Mouse (Mus musculus) forebrain, embryonic 14.5 days (tissue): ENCODE results near the gene Pdx1. TPM values are rescaled to one million over a fixed set of nuclear protein-coding genes. Genes with fewer than 3 reads are reported as not detected.

Experiments
- ATAC-seq: fragments of 200-750 bp; cut with Nextera tagmentation; 2 replicates; pipeline ENCODE4 v1.8.0; 2017; ENCODE audit warnings: mild to moderate bottlenecking, moderate library complexity
- DNase-seq: peaks from one replicate; pipeline ENCODE4 v3.0.0-alpha.2; 2015; ENCODE audit warnings: low spot score
- H3K27ac ChIP-seq: fragments of 300-500 bp; sonication (generic); 2 replicates; pipeline ENCODE4 v1.5.1; 2014; ENCODE audit warnings: low read depth, mild to moderate bottlenecking, control low read depth, low read length, moderate library complexity
- H3K27me3 ChIP-seq: fragments of 300-500 bp; sonication (generic); replicated peaks from 2 replicates; pipeline ENCODE4 v1.6.1; 2014; ENCODE audit warnings: low read length, control low read depth, mixed read lengths; ENCODE audit not compliant: control insufficient read depth, insufficient read depth
- H3K36me3 ChIP-seq: fragments of 300-500 bp; sonication (generic); 2 replicates; pipeline ENCODE4 v1.6.1; 2014; ENCODE audit warnings: low read length, control low read depth; ENCODE audit not compliant: control insufficient read depth, insufficient read depth
- H3K4me1 ChIP-seq: fragments of 300-500 bp; sonication (generic); 2 replicates; pipeline ENCODE4 v1.6.1; 2014; ENCODE audit warnings: antibody characterized with exemption, low read length, control low read depth; ENCODE audit not compliant: control insufficient read depth, insufficient read depth
- H3K4me2 ChIP-seq: fragments of 300-500 bp; sonication (generic); 2 replicates; pipeline ENCODE4 v1.6.1; 2014; ENCODE audit warnings: mild to moderate bottlenecking, control low read depth, low read length
- H3K4me3 ChIP-seq: fragments of 300-500 bp; sonication (generic); 2 replicates; pipeline ENCODE4 v1.5.1; 2014; ENCODE audit warnings: low read depth, low read length, control low read depth
- H3K9ac ChIP-seq: fragments of 300-500 bp; sonication (generic); 2 replicates; pipeline ENCODE4 v1.6.1; 2014; ENCODE audit warnings: mild to moderate bottlenecking, low read length, control low read depth, moderate library complexity
- H3K9me3 ChIP-seq: fragments of 300-500 bp; sonication (generic); replicated peaks from 2 replicates; pipeline ENCODE4 v1.6.1; 2016; ENCODE audit warnings: low read length, control low read depth, mixed read lengths; ENCODE audit not compliant: control insufficient read depth
- WGBS: fragments of 180-500 bp; shearing (Covaris S2); extraction: QIAGEN DNeasy Blood & Tissue Kit; methylation state at CpG from one replicate; pipeline ENCODE4 v1.1.7; 2014; 5-methylcytosine and 5-hydroxymethylcytosine counted together
- polyA plus RNA-seq: library from polyadenylated mRNA; unstranded; fragments of >200 nt; fragmentation: Nextera tagmentation; extraction: Ambion mirVana; gene quantifications from 2 replicates; pipeline ENCODE4 v1.2.1, GENCODE M21; 2014

Pdx1 gene
- polyA plus RNA-seq, 1 experiment from 2014 or later, result not detected

DNA sequence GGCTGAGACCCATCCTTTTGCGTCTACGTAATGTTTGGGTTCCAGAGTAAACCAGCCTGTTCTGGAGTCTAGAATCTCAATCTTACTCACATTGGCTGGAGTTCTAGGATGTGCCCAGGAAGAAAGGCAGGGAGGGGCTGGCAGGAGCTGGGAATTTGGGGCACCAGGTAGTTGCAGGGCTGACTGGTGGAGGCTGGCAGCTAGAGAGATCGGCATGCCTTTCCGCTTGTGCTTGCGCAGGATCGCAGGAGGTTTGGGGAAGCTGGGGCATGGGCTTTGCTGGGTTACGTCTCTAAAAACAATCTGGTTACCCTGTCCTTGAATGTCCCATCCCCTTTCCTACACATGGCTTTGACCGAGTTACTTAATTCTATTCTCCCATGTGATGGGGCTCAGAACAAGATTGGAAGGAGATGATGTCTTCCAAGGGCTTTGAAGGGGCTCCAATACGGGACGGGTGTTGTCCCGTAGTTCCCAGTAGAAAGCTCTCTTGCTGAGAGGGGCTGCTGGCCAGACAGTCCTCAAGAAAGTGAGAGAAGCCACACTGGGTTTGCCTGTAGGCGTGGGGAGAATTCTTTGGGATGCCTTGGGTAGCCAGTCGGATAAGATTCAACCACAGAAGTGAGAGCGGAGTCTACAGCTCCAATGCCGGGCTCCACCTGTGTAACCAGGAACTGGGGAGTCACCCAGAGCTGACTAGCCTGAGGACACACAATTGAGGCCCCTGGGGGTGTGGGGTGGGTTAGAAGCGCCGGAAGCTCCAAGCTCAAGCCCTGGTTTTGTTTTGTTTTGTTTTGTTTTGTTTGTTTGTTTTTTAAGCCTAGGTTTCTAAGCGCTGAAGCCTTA is 7.2 kb downstream of the Pdx1 start:
- no peak overlapping the region for H3K4me3 ChIP-seq
- ATAC-seq (no peak), DNase-seq (no peak)
- peaks cover 88% of the 10 kb centered on the region for H3K27me3 ChIP-seq
- WGBS, result 1% methylated on average over 18 of the region's 18 CpGs
- no peaks in the 10 kb centered on the region for H3K4me1 ChIP-seq
- no peak overlapping the region for H3K9ac ChIP-seq
- no peak overlapping the region for H3K27ac ChIP-seq
- no peaks in the 10 kb centered on the region for H3K36me3 ChIP-seq
- no peak overlapping the region for H3K4me2 ChIP-seq
- no peaks in the 10 kb centered on the region for H3K9me3 ChIP-seq

- H3K9me3 ChIP-seq, result no peaks in the 10 kb centered on the region
- peaks cover 82% of the 10 kb centered on the region for H3K27me3 ChIP-seq
- no peak overlapping the region for H3K4me2 ChIP-seq
- under 1% methylated on average over 13 of the region's 13 CpGs for WGBS
- no peak overlapping the region for H3K27ac ChIP-seq
- H3K4me3 ChIP-seq, result no peak overlapping the region
- no peaks in the 10 kb centered on the region for H3K36me3 ChIP-seq
- H3K4me1 ChIP-seq, result no peaks in the 10 kb centered on the region
- DNase-seq (no peak), ATAC-seq (no peak)
- H3K9ac ChIP-seq, result no peak overlapping the region
Observed at GRCm38 (mm10) chr5:147277547-147277925, 7.8 kb downstream of the Pdx1 start.

- Histone ChIP-seq H3K27ac (no peak overlapping the region), H3K4me1 (no peaks in the 10 kb centered on the region), H3K9ac (no peak overlapping the region), H3K4me3 (no peak overlapping the region), H3K36me3 (no peaks in the 10 kb centered on the region), H3K9me3 (no peaks in the 10 kb centered on the region), H3K27me3 (peaks cover 22% of the 10 kb centered on the region), H3K4me2 (no peak overlapping the region)
- DNase-seq (no peak), ATAC-seq (no peak)
- 74% methylated on average over 4 of the region's 4 CpGs for WGBS
Observed at GRCm38 (mm10) chr5:147284365-147284764, 14.6 kb downstream of the Pdx1 start.

DNA sequence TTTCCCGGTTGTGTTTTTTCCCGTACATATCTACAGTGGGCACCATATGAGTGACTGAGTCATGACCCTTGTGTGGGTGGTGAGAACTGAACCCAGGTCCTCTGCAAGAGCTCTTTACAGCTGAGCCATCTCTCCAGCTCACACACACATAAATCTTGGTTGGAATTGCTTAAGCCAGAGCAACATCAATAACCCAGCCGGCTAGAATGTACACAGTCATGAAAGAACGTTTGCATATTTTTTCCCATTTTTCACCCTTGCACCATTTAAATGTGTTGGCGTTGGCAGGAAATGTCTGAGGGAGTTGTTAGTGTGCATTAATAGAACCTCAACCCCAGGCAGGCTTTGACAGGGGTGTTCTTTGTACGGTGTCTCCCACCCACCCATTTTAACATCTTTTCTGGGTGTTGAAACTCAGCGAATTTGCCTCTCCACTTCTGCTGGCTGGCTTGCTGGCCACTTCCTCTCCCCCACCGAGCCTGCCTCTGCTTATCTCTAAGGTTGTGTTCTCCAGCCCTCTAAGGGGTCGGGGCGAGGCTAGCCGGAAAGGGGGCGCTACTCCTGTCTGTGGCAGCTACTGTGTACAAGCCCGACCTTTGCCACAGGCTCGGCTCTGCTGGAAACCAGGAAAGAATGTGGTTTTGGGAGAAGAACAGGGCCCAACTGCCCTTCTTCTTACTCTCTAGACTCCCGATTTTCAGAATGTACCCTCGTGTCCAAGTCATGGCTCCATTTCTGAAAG is 22.2 kb downstream of the Pdx1 start:
- H3K36me3 ChIP-seq, result no peaks in the 10 kb centered on the region
- H3K4me1 ChIP-seq, result no peaks in the 10 kb centered on the region
- DNase-seq, result no peak
- H3K9me3 ChIP-seq, result no peaks in the 10 kb centered on the region
- H3K9ac ChIP-seq, result no peak overlapping the region
- no peak overlapping the region for H3K27ac ChIP-seq
- ATAC-seq, result no peak
- H3K4me3 ChIP-seq, result no peak overlapping the region
- 40% methylated on average over 16 of the region's 16 CpGs for WGBS
- H3K27me3 ChIP-seq, result peaks cover 43% of the 10 kb centered on the region
- no peak overlapping the region for H3K4me2 ChIP-seq

DNA sequence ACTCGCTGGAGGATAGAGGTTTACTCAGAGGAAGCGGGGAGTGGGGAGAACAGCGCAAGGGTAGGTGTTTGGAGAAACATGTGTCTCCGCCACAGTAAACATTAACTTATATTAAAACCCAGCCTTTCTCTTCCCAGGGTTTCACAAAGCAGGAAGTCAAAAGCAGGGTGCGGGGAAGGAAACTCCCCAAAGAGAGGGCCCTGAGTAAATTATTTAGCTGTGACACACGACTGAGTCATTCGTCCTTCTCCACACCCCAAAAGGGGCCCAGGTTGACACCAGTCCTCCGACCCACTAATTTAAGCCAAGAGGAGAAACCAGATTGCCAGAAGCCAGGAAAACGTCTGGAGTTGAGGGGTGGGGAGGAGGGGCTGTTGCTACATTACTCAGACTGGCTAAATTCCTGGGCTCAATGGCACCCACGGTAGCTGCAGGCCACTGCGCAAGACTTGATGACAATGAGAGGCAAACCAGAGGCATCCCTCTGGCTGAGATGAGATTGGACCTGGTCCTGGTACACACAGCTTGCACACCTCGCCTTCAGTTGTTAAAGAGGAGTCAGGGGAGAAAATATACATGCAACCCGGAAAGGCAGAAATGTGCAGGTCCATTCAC is 22.9 kb downstream of the Pdx1 start:
- 53% methylated on average over 13 of the region's 13 CpGs for WGBS

DNA sequence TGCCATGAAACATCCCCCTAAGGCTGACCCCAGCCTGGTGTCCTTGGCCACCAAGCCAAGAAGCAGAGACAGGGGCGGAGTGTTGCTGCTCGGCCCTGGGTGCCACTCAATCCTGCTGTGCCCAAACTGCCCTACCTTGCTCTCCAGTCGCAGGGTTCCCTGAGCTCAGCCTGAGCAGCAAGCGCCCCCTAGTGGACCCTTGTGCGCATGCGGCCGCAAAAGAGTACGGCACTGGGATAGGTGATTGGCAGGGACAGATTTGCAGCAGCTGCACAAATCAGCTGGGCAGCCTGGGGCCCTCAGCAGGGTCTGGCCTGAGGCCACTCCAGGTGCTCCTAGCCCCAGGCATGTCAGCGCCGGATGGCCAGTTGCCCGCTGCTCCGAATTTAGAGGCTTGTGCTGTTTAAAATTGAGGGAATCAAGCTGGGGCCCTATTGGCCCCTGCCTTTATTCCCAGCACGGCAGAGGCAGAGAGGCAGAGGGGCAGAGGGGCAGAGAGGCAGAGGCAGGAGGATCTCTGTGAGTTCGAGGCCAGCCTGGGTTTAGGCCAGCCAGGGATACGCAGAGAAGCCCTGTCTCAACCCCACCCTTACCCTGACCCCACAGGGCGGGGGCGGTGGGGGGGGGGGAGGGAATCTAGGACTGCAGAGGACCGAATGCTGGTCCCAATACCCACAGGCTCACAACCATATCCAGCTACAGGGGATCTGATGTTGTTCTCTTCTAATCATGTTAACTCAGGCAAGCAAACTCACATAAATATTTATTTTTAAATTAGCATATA is 23.6 kb downstream of the Pdx1 start:
- DNase-seq (peak; percentile 79), ATAC-seq (peak; percentile 77)
- no peak overlapping the region for H3K4me2 ChIP-seq
- WGBS, result 21% methylated on average over 18 of the region's 18 CpGs
- H3K4me3 ChIP-seq, result no peak overlapping the region
- no peaks in the 10 kb centered on the region for H3K36me3 ChIP-seq
- no peak overlapping the region for H3K9ac ChIP-seq
- no peak overlapping the region for H3K27ac ChIP-seq
- H3K9me3 ChIP-seq, result no peaks in the 10 kb centered on the region
- H3K27me3 ChIP-seq, result peaks cover 57% of the 10 kb centered on the region
- H3K4me1 ChIP-seq, result no peaks in the 10 kb centered on the region

More for the DNA sequence above, 22.9 kb downstream of the Pdx1 start:
- H3K4me2 ChIP-seq, result no peak overlapping the region
- peak; percentile 10; the same call in 1 of the 2 replicates for ATAC-seq
- no peaks in the 10 kb centered on the region for H3K4me1 ChIP-seq
- H3K9me3 ChIP-seq, result no peaks in the 10 kb centered on the region
- peaks cover 49% of the 10 kb centered on the region for H3K27me3 ChIP-seq
- no peaks in the 10 kb centered on the region for H3K36me3 ChIP-seq
- no peak overlapping the region for H3K4me3 ChIP-seq
- no peak for DNase-seq
- H3K9ac ChIP-seq, result no peak overlapping the region
- H3K27ac ChIP-seq, result no peak overlapping the region

- Histone ChIP-seq H3K36me3 (no peaks in the 10 kb centered on the region), H3K4me2 (no peak overlapping the region), H3K27me3 (peaks cover 64% of the 10 kb centered on the region), H3K9ac (no peak overlapping the region), H3K9me3 (no peaks in the 10 kb centered on the region), H3K4me3 (no peak overlapping the region), H3K27ac (no peak overlapping the region), H3K4me1 (no peaks in the 10 kb centered on the region)
- 13% methylated on average over 20 of the region's 20 CpGs for WGBS
- DNase-seq (no peak), ATAC-seq (no peak)
Observed at GRCm38 (mm10) chr5:147294121-147294520, 24.4 kb downstream of the Pdx1 start.

DNA sequence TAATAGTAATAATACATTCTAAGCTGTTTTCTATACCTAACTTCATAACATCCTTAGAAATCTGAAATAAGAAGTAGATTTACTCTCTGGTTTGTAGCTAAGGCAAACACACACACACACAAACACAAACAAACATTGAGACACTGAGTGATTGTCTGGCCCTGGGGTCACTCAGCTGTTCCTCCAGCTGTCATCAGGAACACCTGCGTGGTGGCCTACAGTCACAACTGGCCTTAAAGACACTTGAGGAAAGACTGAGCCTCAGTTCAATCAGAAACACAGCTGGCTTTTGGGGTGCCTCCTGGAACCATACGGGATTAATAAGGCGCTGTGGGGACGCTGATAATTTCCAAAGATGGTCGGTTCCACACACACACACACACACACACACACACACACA is 27.5 kb downstream of the Pdx1 start:
- Histone ChIP-seq H3K9ac (no peak overlapping the region), H3K4me3 (no peak overlapping the region), H3K4me2 (no peak overlapping the region), H3K4me1 (no peaks in the 10 kb centered on the region), H3K27me3 (peaks cover 94% of the 10 kb centered on the region), H3K27ac (no peak overlapping the region), H3K36me3 (no peaks in the 10 kb centered on the region), H3K9me3 (no peaks in the 10 kb centered on the region)
- DNase-seq (no peak), ATAC-seq (no peak)
- WGBS, result 62% methylated on average over 5 of the region's 5 CpGs
